Mouse (Mus musculus): ENCODE measurements around the gene Klhl40.

Gene Klhl40

DNA sequence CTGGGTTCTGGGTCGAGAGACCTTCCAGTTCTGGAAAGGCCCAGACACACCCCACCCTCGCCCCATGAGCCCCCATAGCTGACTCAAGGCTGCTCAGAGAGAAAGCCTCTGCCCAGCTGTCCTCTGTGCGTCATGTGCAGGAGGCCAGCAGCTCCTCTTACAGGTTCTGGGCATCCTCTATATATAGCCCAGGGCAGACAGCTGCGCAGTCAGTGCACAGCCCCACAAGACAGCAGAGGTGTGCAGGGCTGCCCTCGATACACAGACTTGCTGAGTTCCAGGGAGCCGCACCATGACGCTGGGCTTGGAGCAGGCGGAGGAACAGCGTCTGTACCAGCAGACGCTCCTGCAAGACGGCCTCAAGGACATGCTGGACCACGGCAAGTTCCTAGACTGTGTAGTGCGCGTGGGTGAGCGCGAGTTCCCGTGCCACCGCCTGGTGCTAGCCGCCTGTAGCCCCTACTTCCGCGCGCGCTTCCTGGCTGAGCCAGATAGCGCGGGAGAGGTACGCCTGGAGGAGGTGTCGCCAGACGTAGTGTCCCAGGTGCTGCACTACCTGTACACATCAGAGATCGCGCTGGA, at the start of gene Klhl40:
Gene Klhl40, plus strand, starts transcription at position 124 of the 582 bp plus-strand sequence.
- no peak for DNase-seq

DNA sequence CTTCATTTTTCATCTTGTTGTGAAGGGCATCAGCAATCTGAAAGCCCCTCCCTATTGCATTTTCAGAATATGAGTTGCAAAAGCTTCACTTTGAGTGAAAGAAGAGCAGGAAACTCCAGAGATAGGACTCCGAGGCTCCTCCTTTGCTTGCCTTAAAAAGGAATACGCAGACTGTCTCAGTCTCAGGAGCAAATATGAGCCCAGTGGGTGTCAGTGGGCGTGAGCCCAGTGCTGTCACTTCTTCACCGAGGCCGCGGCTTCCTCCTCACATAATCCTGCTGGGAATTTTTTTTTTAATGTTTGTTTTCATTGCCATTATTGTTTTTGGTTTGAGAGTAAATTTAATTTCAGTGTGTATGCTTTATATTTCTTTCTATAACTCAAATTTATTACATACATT, 36.9 kb upstream of the Klhl40 start:
- DNase-seq = no peak

DNA sequence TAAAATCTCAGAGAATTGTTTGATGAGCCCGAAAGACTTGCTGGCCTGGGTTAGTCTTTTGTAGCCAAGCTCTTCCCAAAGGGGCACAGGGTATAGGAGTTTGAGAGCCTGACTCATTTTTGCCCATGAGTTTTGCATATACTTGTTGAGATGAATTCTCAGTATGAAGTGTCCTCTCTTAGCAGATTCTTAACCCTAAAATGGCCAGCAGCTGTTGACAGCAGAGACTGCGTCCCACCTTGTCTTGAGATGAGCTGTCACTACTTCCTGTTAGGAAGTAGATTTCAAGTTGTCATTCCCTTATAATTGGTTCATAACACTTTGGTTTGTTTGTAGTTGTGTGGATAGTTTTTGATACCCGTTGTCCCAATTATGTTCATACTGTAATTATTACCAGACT, 36.2 kb upstream of the Klhl40 start:
- DNase-seq = no peak

GRCm38 (mm10) chr9:121744051-121744450, 33.4 kb upstream of the Klhl40 start:
- DNase-seq = no peak

DNA sequence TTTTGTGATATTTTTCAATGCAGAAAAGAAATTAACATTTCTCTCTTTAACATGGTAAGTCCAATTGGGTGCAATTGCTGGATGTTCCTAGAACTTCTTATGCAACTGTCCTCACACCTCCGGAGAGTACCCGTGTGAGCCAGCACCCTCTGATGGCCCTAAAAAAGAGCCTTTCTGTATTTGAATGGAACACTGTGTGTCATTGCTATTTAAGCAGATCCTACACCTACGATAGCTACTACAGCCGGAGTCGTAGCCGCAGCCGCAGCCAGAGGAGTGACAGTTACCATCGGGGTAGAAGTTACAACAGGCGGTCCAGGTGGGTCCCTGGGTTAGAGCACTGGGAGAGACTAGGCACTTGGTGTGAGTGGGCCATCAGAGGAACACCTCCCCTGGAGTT, 24.6 kb upstream of the Klhl40 start:
- no peak for DNase-seq

GRCm38 (mm10) chr9:121754624-121755023, 22.8 kb upstream of the Klhl40 start:
- no peak for DNase-seq

DNA sequence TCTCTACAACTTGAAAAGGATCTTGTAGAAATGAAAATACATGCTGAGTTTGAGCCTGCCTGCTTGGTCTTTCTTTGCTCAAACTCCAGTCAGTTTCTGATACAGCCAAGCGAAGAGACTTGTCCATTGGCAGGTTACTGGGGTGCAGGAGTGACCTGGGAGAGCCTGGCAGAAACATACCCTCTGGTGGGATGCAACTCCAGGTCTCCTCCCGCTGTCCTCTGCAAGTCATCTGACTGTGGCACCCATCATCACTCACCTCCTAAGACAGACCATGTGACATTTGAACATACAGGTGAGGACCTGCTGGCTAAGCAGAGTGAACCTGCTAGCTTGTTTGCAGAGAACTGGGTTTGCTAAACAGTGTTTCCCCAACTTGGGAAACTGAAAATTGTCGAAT, 20.6 kb upstream of the Klhl40 start:
- no peak for DNase-seq

DNA sequence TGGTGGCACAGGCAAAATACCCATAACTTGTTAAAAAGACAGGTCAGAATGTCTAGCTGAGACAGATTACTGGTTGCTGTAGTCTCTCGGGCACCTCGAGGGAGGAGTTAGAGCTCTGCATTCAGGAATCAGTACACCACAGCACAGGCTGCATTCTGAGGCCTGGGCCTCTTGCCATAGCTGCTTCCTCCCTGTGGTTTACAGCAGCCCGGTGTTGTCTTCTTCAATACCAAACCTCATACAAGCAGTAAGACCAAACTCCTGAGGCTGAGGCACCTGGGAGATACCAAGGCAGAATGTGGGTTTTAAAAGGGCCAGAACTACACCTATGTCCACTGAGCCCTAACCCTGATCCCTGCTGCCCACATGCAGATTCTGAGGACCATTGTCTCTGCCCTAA, 20.0 kb upstream of the Klhl40 start:
- DNase-seq = no peak

- DNase-seq = no peak
Measured at GRCm38 (mm10) chr9:121757835-121758814, 19.3 kb upstream of the Klhl40 start.

GRCm38 (mm10) chr9:121759091-121760081, 18.0 kb upstream of the Klhl40 start, which contains the start of gene Zfp651:
Gene Zfp651 (plus strand): TSS chr9:121759330.
- peak; percentile 53 for DNase-seq

GRCm38 (mm10) chr9:121760271-121761090, 16.9 kb upstream of the Klhl40 start:
- DNase-seq = peak; percentile 41

- DNase-seq = no peak
Measured at GRCm38 (mm10) chr9:121761091-121761665, 16.2 kb upstream of the Klhl40 start.

DNA sequence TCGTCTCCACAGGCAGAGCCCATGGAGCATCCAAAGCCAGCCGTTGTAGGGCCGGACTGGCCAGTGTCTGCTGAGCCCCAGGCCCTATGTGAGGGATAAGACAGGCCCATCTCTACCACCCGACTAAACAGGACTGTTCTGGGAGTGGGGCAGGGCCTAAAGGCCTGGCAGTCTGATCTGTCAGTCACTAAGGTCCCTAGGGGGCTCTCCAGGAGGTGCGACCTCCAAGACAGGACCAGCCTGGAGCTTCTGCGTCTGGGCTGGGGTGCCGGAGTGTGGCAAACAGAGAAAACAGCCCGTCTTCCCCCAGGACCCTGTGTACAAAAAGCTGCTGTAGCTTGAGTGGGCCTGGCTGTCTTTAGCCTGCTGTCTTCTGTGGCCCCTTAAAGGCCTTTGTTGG, 15.6 kb upstream of the Klhl40 start:
- no peak for DNase-seq

DNA sequence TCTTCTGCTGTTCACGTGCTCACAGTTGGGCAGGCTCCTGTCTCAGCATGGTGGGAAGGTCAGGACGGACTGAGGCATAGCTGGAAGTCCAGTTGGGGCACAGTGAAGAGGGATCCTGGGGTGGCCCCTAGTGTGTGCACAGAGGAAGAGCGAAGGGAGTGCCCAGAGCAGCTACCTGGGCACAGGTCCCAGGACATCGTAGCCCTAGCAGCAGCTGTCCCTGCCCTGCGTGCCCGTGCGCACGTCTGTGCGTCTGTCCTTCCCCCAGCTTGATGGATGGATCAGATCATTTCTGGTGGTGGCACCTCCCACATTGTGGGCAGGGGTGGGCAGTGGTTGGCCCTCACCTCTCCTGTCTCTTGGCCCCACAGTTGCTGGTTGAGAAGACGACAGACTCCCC, 15.2 kb upstream of the Klhl40 start:
- no peak for DNase-seq

DNA sequence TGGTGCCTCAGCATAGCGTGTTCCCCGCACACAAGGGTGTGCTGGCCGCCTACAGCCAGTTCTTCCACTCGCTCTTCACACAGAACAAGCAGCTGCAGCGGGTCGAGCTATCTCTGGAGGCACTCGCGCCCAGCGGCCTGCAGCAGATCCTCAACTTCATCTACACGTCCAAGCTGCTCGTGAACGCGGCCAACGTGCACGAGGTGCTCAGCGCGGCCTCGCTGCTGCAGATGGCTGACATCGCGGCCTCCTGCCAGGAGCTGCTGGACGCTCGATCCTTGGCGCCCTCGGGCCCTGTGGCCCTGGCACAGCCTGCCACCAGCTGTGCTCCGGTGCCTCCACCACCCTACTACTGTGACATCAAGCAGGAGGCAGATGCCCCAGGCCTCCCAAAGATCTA, 14.6 kb upstream of the Klhl40 start:
- no peak for DNase-seq

DNA sequence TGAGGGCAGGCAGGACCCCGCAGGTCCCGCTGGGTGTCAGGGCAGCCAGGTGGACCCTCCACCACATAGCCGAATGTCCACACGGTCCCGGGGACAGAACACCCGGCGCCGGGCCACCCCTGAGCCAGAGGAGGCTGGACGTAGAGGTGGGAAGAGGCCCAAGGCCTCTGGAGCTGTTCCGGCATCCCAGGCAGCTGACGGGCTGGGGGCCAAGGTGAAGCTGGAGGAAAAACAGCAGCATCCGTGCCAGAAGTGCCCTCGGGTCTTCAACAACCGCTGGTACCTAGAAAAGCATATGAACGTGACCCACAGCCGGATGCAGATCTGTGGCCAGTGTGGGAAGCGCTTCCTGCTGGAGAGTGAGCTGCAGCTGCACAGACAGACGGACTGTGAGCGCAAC, 13.7 kb upstream of the Klhl40 start:
- no peak for DNase-seq

DNA sequence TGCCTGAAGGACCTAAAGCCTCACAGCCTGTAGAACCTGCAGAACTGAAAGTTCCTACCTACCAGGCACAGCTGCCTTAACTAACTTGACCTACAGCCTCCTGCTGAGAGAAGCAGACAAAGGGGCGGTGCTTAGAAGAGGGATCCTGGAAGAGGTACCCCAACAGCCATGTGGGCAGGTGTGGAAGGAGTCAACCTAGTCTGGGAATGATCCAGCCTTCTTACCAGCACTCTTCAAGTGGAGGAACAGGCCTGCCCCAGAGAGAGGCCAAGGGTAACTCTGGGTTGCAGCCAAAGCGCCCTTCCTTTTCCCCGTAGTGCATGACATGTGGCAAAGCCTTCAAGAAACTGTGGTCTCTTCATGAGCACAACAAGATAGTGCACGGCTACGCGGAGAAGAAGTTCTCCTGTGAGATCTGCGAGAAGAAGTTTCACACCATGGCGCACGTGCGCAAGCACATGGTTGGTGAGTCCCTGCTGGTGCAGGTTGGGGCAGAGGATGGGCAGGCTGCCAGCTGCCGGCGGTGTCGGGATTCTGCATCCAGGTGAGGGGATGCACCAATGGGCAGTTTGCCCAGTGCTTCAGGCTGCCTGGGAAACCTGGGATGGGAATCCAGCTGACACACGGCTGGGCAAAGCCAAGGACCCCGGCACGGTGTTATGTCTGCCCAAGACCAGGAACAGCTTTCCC, 12.1 kb upstream of the Klhl40 start:
- no peak for DNase-seq

- DNase-seq = no peak
Measured at GRCm38 (mm10) chr9:121772412-121772811, 5.0 kb upstream of the Klhl40 start.

DNA sequence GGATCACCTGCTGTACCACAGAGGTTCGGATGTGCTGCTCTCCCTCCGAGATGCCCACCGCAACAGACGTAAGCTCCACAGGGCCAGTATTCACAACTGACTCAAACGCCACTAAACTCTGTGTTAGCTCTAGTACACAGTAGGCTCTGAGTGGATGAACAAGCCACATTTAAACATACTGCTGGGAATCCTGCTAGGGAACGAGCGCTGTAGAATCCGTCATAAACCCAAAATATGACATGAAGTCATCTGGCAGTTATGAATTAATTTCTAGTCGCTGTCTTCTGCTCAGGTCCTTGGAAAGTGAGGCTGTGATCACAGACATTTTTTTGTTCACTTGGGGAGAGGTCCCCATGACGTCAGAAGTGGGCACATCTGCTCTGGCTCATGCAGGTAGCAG, 1.5 kb upstream of the Klhl40 start:
- no peak for DNase-seq

GRCm38 (mm10) chr9:121776511-121776910, 896 bp upstream of the Klhl40 start:
- DNase-seq = no peak

- DNase-seq = no peak
Measured at GRCm38 (mm10) chr9:121778066-121778624, 738 bp downstream of the Klhl40 start.
